Mouse (Mus musculus) heart, embryonic 15.5 days (tissue): ENCODE measurements around the gene Tbc1d12. TPM values are rescaled to one million over a fixed set of nuclear protein-coding genes. Genes with fewer than 3 reads are reported as not detected.
"Not testable (repeated sequence)": the region's sequence is repeated elsewhere in the genome, so short reads cannot be mapped to it uniquely, and the experiment has no call there.

Experiments used
- ATAC-seq: fragments of 200-750 bp; cut with Nextera tagmentation; replicated peaks from 2 replicates; pipeline ENCODE4 v1.8.0; 2017; ENCODE audit warnings: low read depth, moderate TSS enrichment; ENCODE audit not compliant: insufficient number of reproducible peaks, insufficient read depth, low FRiP score
- H3K27ac ChIP-seq: fragments of 300-500 bp; sonication (generic); 2 replicates; pipeline ENCODE4 v1.5.1; 2015; ENCODE audit warnings: mild to moderate bottlenecking, inconsistent platforms
- H3K27me3 ChIP-seq: fragments of 300-500 bp; sonication (generic); 2 replicates; pipeline ENCODE4 v1.6.1; 2015; ENCODE audit warnings: inconsistent platforms
- H3K36me3 ChIP-seq: fragments of 300-500 bp; sonication (generic); 2 replicates; pipeline ENCODE4 v1.6.1; 2015; ENCODE audit warnings: mild to moderate bottlenecking, inconsistent platforms
- H3K4me1 ChIP-seq: fragments of 300-500 bp; sonication (generic); replicated peaks from 2 replicates; pipeline ENCODE4 v1.6.1; 2015; ENCODE audit warnings: inconsistent platforms
- H3K4me2 ChIP-seq: fragments of 300-500 bp; sonication (generic); 2 replicates; pipeline ENCODE4 v1.6.1; 2015; ENCODE audit warnings: inconsistent platforms, mild to moderate bottlenecking, moderate library complexity
- H3K4me3 ChIP-seq: fragments of 300-500 bp; sonication (generic); 2 replicates; pipeline ENCODE4 v1.5.1; 2015; ENCODE audit warnings: mild to moderate bottlenecking, inconsistent platforms
- H3K9ac ChIP-seq: fragments of 300-500 bp; sonication (generic); 2 replicates; pipeline ENCODE4 v1.6.1; 2015; ENCODE audit warnings: mild to moderate bottlenecking, inconsistent platforms
- H3K9me3 ChIP-seq: fragments of 300-500 bp; sonication (generic); replicated peaks from 2 replicates; pipeline ENCODE4 v1.6.1; 2016; ENCODE audit warnings: inconsistent platforms
- WGBS: fragments of 180-500 bp; shearing (Covaris S2); methylation state at CpG from one replicate; pipeline ENCODE4 v1.1.7; 2015; ENCODE audit warnings: mixed read lengths; 5-methylcytosine and 5-hydroxymethylcytosine counted together
- polyA plus RNA-seq: library from polyadenylated mRNA; unstranded; fragments of >200 nt; fragmentation: Nextera tagmentation; extraction: Ambion mirVana; gene quantifications from 2 replicates; pipeline ENCODE4 v1.2.1, GENCODE M21; 2015

The Tbc1d12 gene
- polyA plus RNA-seq, 1 experiment from 2014 or later = 1.7 TPM

GRCm38 (mm10) chr19:38836084-38836437, 318 bp upstream of the Tbc1d12 start:
- ATAC-seq = no peak
- peaks cover 11% of the 10 kb centered on the region for H3K4me1 ChIP-seq
- no peaks in the 10 kb centered on the region for H3K27me3 ChIP-seq
- no peaks in the 10 kb centered on the region for H3K36me3 ChIP-seq
- 22% methylated on average over 10 of the region's 10 CpGs for WGBS
- peak overlapping the region; percentile 83 for H3K9ac ChIP-seq
- H3K4me2 ChIP-seq = peak overlapping the region; percentile 80
- peak overlapping the region; percentile 86 for H3K4me3 ChIP-seq
- H3K9me3 ChIP-seq = no peaks in the 10 kb centered on the region
- peak overlapping the region; percentile 92 for H3K27ac ChIP-seq

- no peaks in the 10 kb centered on the region for H3K9me3 ChIP-seq
- peak overlapping the region; percentile 80 for H3K4me2 ChIP-seq
- no peaks in the 10 kb centered on the region for H3K27me3 ChIP-seq
- no peaks in the 10 kb centered on the region for H3K36me3 ChIP-seq
- H3K9ac ChIP-seq = peak overlapping the region; percentile 83
- peak; percentile 45 for ATAC-seq
- peak overlapping the region; percentile 92 for H3K27ac ChIP-seq
- peaks cover 11% of the 10 kb centered on the region for H3K4me1 ChIP-seq
- peak overlapping the region; percentile 86 for H3K4me3 ChIP-seq
- under 1% methylated on average over 54 of the region's 54 CpGs for WGBS
These were observed 827 bp downstream of the Tbc1d12 start for GRCm38 (mm10) chr19:38837171-38837641.

GRCm38 (mm10) chr19:38844817-38845216, 8.4 kb downstream of the Tbc1d12 start:
- no peaks in the 10 kb centered on the region for H3K9me3 ChIP-seq
- no peak overlapping the region for H3K27ac ChIP-seq
- no peaks in the 10 kb centered on the region for H3K4me1 ChIP-seq
- no peak overlapping the region for H3K4me3 ChIP-seq
- no peak overlapping the region for H3K9ac ChIP-seq
- no peaks in the 10 kb centered on the region for H3K27me3 ChIP-seq
- 83% methylated on average over 5 of the region's 5 CpGs for WGBS
- no peak for ATAC-seq
- H3K36me3 ChIP-seq = no peaks in the 10 kb centered on the region
- no peak overlapping the region for H3K4me2 ChIP-seq

- WGBS = 81% methylated on average over 2 of the region's 2 CpGs
These were observed 10.0 kb downstream of the Tbc1d12 start for GRCm38 (mm10) chr19:38846373-38846772.

GRCm38 (mm10) chr19:38858224-38858623, 21.8 kb downstream of the Tbc1d12 start:
- ATAC-seq = no peak
- Histone ChIP-seq H3K4me3 (no peak overlapping the region), H3K27ac (no peak overlapping the region), H3K9ac (no peak overlapping the region), H3K36me3 (no peaks in the 10 kb centered on the region), H3K9me3 (no peaks in the 10 kb centered on the region), H3K4me1 (no peaks in the 10 kb centered on the region), H3K27me3 (no peaks in the 10 kb centered on the region), H3K4me2 (no peak overlapping the region)
- 92% methylated on average over 3 of the region's 3 CpGs for WGBS

More at GRCm38 (mm10) chr19:38846373-38846772, 10.0 kb downstream of the Tbc1d12 start:
- Histone ChIP-seq H3K27me3 (no peaks in the 10 kb centered on the region), H3K4me1 (no peaks in the 10 kb centered on the region), H3K9ac (no peak overlapping the region), H3K27ac (no peak overlapping the region), H3K4me2 (no peak overlapping the region), H3K36me3 (no peaks in the 10 kb centered on the region), H3K9me3 (no peaks in the 10 kb centered on the region), H3K4me3 (no peak overlapping the region)
- no peak for ATAC-seq

- Histone ChIP-seq H3K9ac (no peak overlapping the region), H3K4me2 (no peak overlapping the region), H3K36me3 (no peaks in the 10 kb centered on the region), H3K4me3 (no peak overlapping the region), H3K4me1 (no peaks in the 10 kb centered on the region), H3K9me3 (no peaks in the 10 kb centered on the region), H3K27me3 (no peaks in the 10 kb centered on the region), H3K27ac (no peak overlapping the region)
- no peak for ATAC-seq
- WGBS = 90% methylated on average over 6 of the region's 6 CpGs
These were observed 26.1 kb downstream of the Tbc1d12 start for GRCm38 (mm10) chr19:38862523-38862922.

GRCm38 (mm10) chr19:38874825-38875224, 38.4 kb downstream of the Tbc1d12 start:
- not testable (repeated sequence) for H3K4me1 ChIP-seq, H3K36me3 ChIP-seq, H3K9ac ChIP-seq, ATAC-seq, H3K27ac ChIP-seq, H3K4me3 ChIP-seq, H3K9me3 ChIP-seq, H3K27me3 ChIP-seq, H3K4me2 ChIP-seq
- 76% methylated on average over 2 of the region's 8 CpGs for WGBS

GRCm38 (mm10) chr19:38880300-38880699, 43.9 kb downstream of the Tbc1d12 start:
- Histone ChIP-seq H3K27me3 (no peaks in the 10 kb centered on the region), H3K27ac (no peak overlapping the region), H3K36me3 (no peaks in the 10 kb centered on the region), H3K4me3 (no peak overlapping the region), H3K9me3 (no peaks in the 10 kb centered on the region), H3K4me2 (no peak overlapping the region), H3K9ac (no peak overlapping the region), H3K4me1 (no peaks in the 10 kb centered on the region)
- no peak for ATAC-seq

- WGBS = 61% methylated on average over 12 of the region's 12 CpGs
- Histone ChIP-seq H3K9me3 (no peaks in the 10 kb centered on the region), H3K4me1 (peaks cover 2% of the 10 kb centered on the region; the same call in 1 of the 2 replicates), H3K36me3 (no peaks in the 10 kb centered on the region), H3K27me3 (no peaks in the 10 kb centered on the region), H3K27ac (peak overlapping the region; percentile 31; the same call in 1 of the 2 replicates), H3K4me3 (no peak overlapping the region), H3K4me2 (no peak overlapping the region), H3K9ac (no peak overlapping the region)
- ATAC-seq = no peak
These were observed 65.1 kb downstream of the Tbc1d12 start for GRCm38 (mm10) chr19:38901146-38902135.

GRCm38 (mm10) chr19:38902501-38902900, 66.1 kb downstream of the Tbc1d12 start:
- Histone ChIP-seq H3K9me3 (no peaks in the 10 kb centered on the region), H3K27me3 (no peaks in the 10 kb centered on the region), H3K4me3 (no peak overlapping the region), H3K4me1 (peaks cover 2% of the 10 kb centered on the region; the same call in 1 of the 2 replicates), H3K9ac (no peak overlapping the region), H3K27ac (no peak overlapping the region), H3K4me2 (no peak overlapping the region), H3K36me3 (no peaks in the 10 kb centered on the region)
- 75% methylated on average over 5 of the region's 5 CpGs for WGBS
- ATAC-seq = no peak

GRCm38 (mm10) chr19:38913786-38914185, 77.4 kb downstream of the Tbc1d12 start:
- H3K4me3 ChIP-seq = no peak overlapping the region
- no peaks in the 10 kb centered on the region for H3K9me3 ChIP-seq
- no peaks in the 10 kb centered on the region for H3K4me1 ChIP-seq
- H3K36me3 ChIP-seq = peaks cover 9% of the 10 kb centered on the region
- no peak overlapping the region for H3K9ac ChIP-seq
- no peak overlapping the region for H3K4me2 ChIP-seq
- ATAC-seq = no peak
- WGBS = 89% methylated on average over 9 of the region's 9 CpGs
- no peaks in the 10 kb centered on the region for H3K27me3 ChIP-seq
- no peak overlapping the region for H3K27ac ChIP-seq
